Mouse (Mus musculus) hindbrain, embryonic 14.5 days (tissue): Measurements from ENCODE around the gene Plxnb3. TPM values are rescaled to one million over a fixed set of nuclear protein-coding genes. Genes with fewer than 3 reads are reported as not detected.
"Not testable (repeated sequence)": the region's sequence is repeated elsewhere in the genome, so short reads cannot be mapped to it uniquely, and the experiment has no call there.

Experiments used
- ATAC-seq: fragments of 200-750 bp; cut with Nextera tagmentation; 2 replicates; pipeline ENCODE4 v1.8.0; 2017; ENCODE audit warnings: moderate number of reproducible peaks, mild to moderate bottlenecking, moderate TSS enrichment, moderate library complexity; ENCODE audit not compliant: low FRiP score
- DNase-seq: peaks from one replicate; pipeline ENCODE4 v3.0.0-alpha.2; 2015; ENCODE audit warnings: low spot score
- H3K27ac ChIP-seq: fragments of 300-500 bp; sonication (generic); 2 replicates; pipeline ENCODE4 v1.5.1; 2014; ENCODE audit warnings: mild to moderate bottlenecking, moderate library complexity
- H3K27me3 ChIP-seq: fragments of 300-500 bp; sonication (generic); 2 replicates; pipeline ENCODE4 v1.6.1; 2014; ENCODE audit warnings: mild to moderate bottlenecking, low read length, mixed read lengths; ENCODE audit not compliant: control insufficient read depth, insufficient read depth
- H3K36me3 ChIP-seq: fragments of 300-500 bp; sonication (generic); replicated peaks from 2 replicates; pipeline ENCODE4 v1.6.1; 2014; ENCODE audit not compliant: control insufficient read depth, insufficient read depth
- H3K4me1 ChIP-seq: fragments of 300-500 bp; sonication (generic); replicated peaks from 2 replicates; pipeline ENCODE4 v1.6.1; 2014; ENCODE audit warnings: antibody characterized with exemption, low read length, mixed read lengths; ENCODE audit not compliant: control insufficient read depth, insufficient read depth
- H3K4me2 ChIP-seq: fragments of 300-500 bp; sonication (generic); replicated peaks from 2 replicates; pipeline ENCODE4 v1.6.1; 2014; ENCODE audit warnings: mild to moderate bottlenecking, moderate library complexity
- H3K4me3 ChIP-seq: fragments of 300-500 bp; sonication (generic); replicated peaks from 2 replicates; pipeline ENCODE4 v1.5.1; 2014; ENCODE audit warnings: mild to moderate bottlenecking, low read length
- H3K9ac ChIP-seq: fragments of 300-500 bp; sonication (generic); 2 replicates; pipeline ENCODE4 v1.6.1; 2014
- H3K9me3 ChIP-seq: fragments of 300-500 bp; sonication (generic); 2 replicates; pipeline ENCODE4 v1.6.1; 2016; ENCODE audit warnings: low read length; ENCODE audit not compliant: control insufficient read depth
- WGBS: fragments of 180-500 bp; shearing (Covaris S2); extraction: QIAGEN DNeasy Blood & Tissue Kit; methylation state at CpG from one replicate; pipeline ENCODE4 v1.1.7; 2014; 5-methylcytosine and 5-hydroxymethylcytosine counted together
- polyA plus RNA-seq: library from polyadenylated mRNA; unstranded; fragments of >200 nt; fragmentation: Nextera tagmentation; extraction: Ambion mirVana; gene quantifications from 2 replicates; pipeline ENCODE4 v1.2.1, GENCODE M21; 2014

The Plxnb3 gene
- polyA plus RNA-seq, 1 experiment from 2014 or later = 0.59 TPM

DNA sequence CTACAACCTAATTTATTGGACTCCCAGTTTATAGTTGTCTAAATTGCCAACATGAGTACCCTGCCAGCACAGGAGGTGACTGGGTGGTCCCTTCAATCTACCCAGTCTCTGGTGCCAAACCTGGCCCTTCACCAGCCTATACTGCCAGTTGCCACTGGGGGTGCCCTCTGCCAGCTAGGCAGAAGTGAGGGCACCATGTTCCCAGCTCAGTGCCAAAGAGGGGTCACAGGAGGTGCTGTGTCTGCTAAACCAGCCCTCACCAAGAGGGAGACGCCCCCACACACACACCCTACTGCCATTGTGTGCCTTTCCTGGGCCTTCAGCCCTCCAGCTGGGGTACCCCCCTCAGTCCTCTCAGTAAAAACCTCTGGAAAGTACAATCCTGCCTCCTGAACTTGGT lies 18.7 kb upstream of the Plxnb3 start:
- no peaks in the 10 kb centered on the region for H3K4me1 ChIP-seq
- no peaks in the 10 kb centered on the region for H3K27me3 ChIP-seq
- H3K9me3 ChIP-seq = no peaks in the 10 kb centered on the region
- H3K36me3 ChIP-seq = no peaks in the 10 kb centered on the region
- H3K27ac ChIP-seq = no peak overlapping the region
- 70% methylated on average over 1 of the region's 1 CpGs for WGBS
- H3K4me3 ChIP-seq = no peak overlapping the region
- H3K9ac ChIP-seq = no peak overlapping the region
- DNase-seq = no peak
- ATAC-seq = no peak
- H3K4me2 ChIP-seq = no peak overlapping the region

DNA sequence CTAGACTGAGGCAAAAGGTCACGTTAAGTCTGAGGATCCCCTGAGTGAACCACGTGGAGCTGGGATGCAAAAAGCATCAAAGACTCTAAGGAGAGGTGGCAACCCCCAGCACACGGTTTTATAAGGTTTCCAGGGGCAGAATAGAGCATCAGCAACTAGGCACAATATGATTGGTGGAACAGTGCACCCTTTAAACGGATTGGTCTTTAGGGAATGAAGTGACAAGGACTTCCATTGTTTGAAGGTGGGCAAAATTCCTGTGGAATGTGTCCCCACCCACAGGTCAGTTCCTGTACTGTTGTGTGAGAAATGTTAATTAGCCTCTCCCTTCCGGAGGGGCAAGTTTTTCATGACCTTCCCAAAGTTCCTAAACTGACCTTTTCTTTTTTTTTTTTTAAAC lies 17.7 kb upstream of the Plxnb3 start:
- H3K4me3 ChIP-seq = no peak overlapping the region
- ATAC-seq = no peak
- no peak for DNase-seq
- H3K36me3 ChIP-seq = no peaks in the 10 kb centered on the region
- H3K27ac ChIP-seq = no peak overlapping the region
- no peak overlapping the region for H3K9ac ChIP-seq
- no peaks in the 10 kb centered on the region for H3K9me3 ChIP-seq
- 66% methylated on average over 5 of the region's 5 CpGs for WGBS
- no peaks in the 10 kb centered on the region for H3K4me1 ChIP-seq
- no peak overlapping the region for H3K4me2 ChIP-seq
- H3K27me3 ChIP-seq = no peaks in the 10 kb centered on the region

DNA sequence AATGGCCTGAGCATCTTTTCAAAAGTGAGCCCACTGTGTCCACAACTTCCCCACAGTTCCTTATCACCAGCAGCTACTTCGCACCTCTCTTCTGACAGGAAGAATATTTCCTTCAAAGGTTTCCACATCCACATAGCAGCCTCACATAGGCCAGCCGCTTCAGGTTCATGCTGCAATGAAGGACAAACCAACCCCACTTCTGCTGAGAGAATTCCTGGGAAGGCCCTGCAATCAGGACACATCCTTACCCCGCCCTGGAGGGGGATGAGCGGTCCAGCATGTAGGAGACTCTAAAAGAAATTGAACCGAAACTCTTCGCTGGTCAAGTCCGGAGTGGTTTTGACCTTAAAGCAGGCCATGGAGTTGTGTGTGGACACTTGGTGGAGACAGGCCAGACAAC lies 17.0 kb upstream of the Plxnb3 start:
- not testable (repeated sequence) for H3K4me3 ChIP-seq, H3K36me3 ChIP-seq, H3K4me2 ChIP-seq, DNase-seq, H3K9ac ChIP-seq, H3K9me3 ChIP-seq, ATAC-seq, H3K4me1 ChIP-seq, H3K27ac ChIP-seq, H3K27me3 ChIP-seq
- 97% methylated on average over 7 of the region's 7 CpGs for WGBS

DNA sequence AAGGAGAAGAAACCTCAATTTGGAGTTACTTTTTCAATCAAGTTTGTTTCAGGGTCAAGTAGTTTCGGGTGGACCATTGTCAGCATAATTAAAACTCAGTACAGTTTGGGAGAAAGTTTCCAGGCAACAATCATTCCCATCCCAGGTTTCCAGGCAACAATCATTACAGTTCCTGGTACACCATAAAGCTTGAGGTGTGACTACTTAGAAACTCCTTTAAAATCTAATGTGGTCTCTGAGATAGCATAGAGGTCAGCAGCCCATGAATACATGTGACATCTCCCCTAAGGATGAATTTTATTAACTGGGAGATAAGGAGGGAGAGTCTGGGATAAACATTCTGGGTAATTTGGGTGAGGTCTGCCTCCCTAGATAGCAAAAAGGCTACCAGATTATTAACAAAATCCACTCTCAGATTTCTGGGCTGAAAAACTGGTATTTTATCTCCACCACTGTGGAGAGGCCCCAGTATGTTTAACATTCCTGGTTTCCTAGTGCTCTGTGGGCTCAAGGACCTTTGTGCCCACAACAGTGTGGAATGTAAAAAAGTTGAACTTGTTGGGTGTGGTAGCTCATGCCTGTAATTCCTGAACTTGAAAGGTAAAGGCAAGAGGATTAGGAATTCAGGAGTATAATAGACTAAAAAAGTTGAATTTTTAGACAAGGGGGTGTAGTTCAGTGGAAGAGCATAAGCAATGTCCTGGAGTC lies 12.0 kb upstream of the Plxnb3 start:
- no peak overlapping the region for H3K4me3 ChIP-seq
- WGBS = 76% methylated on average over 1 of the region's 1 CpGs
- H3K27me3 ChIP-seq = no peaks in the 10 kb centered on the region
- H3K27ac ChIP-seq = no peak overlapping the region
- DNase-seq (no peak), ATAC-seq (no peak)
- H3K4me1 ChIP-seq = no peaks in the 10 kb centered on the region
- no peaks in the 10 kb centered on the region for H3K36me3 ChIP-seq
- H3K9me3 ChIP-seq = no peaks in the 10 kb centered on the region
- H3K4me2 ChIP-seq = no peak overlapping the region
- no peak overlapping the region for H3K9ac ChIP-seq

DNA sequence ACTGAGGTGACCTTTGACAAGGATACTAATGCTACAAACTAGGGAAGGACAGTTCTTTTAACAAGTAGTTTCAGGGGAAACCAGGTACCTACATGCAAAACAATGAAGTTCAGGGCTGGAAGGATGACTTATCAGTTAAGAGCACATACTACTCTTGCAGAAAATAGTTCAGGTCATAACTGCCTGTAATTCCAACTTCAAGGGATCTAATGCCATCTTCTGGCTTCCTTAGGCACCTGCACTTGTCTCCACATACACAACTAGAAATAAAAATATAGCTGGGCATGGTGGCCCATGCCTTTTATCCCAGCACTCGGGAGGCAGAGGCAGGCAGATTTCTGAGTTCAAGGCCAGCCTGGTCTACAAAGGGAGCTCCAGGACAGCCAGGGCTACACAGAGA lies 7.9 kb upstream of the Plxnb3 start:
- 100% methylated on average over 1 of the region's 1 CpGs for WGBS
- Histone ChIP-seq H3K27ac (no peak overlapping the region), H3K4me2 (no peak overlapping the region), H3K4me1 (no peaks in the 10 kb centered on the region), H3K9me3 (no peaks in the 10 kb centered on the region), H3K9ac (no peak overlapping the region), H3K27me3 (no peaks in the 10 kb centered on the region), H3K4me3 (no peak overlapping the region), H3K36me3 (no peaks in the 10 kb centered on the region)
- no peak for DNase-seq
- no peak for ATAC-seq

DNA sequence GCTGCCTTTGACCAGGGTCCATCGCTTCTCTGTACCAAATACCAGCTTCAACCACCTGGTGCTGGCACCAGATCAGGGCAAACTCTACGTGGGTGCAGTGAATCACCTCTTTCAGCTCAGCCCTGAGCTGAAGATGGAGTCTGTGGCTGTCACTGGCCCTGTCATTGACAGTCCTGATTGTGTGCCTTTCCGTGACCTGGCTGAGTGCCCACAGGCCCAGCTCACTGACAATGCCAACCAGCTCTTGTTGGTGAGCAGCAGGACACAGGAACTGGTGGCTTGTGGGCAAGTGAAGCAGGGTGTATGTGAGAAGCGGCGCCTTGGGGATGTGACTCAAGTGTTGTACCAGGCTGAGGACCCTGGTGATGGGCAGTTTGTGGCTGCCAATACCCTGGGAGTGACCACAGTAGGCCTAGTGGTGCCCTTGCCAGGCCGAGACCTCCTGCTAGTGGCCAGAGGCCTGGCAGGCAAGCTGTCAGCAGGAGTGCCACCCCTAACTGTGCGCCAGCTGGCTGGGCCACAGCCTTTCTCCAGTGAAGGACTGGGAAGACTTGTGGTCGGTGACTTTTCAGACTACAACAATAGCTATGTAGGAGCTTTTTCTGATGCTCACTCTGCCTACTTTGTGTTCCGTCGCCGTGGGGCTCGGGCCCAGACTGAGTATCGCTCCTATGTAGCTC lies 1.9 kb downstream of the Plxnb3 start:
- Histone ChIP-seq H3K9ac (no peak overlapping the region), H3K9me3 (no peaks in the 10 kb centered on the region), H3K4me1 (no peaks in the 10 kb centered on the region), H3K4me3 (no peak overlapping the region), H3K4me2 (no peak overlapping the region), H3K27me3 (no peaks in the 10 kb centered on the region; the same call in 1 of the 2 replicates), H3K36me3 (no peaks in the 10 kb centered on the region), H3K27ac (no peak overlapping the region)
- DNase-seq (no peak), ATAC-seq (no peak)
- 83% methylated on average over 13 of the region's 13 CpGs for WGBS

DNA sequence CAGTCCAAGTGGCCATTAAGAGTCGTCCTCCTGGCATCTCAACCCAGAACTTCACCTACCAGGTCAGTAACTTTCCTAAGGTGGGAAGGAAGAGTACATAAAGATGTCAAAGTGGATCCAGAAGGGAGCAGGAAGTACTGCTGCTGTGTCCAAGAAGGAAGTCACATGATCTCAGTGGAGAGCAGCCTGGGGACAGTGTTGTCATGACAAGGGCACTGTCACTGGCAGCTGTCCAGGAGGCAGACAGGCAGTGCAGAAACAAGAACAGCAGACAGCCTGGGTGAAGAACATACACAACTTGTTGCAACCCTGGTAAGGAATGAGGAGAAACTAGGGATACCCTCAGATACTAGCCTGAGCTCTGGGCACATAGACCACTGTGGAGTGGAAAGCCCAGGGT lies 8.4 kb downstream of the Plxnb3 start:
- ATAC-seq = no peak
- Histone ChIP-seq H3K27ac (no peak overlapping the region), H3K36me3 (no peaks in the 10 kb centered on the region), H3K9ac (no peak overlapping the region), H3K4me1 (no peaks in the 10 kb centered on the region), H3K9me3 (no peaks in the 10 kb centered on the region), H3K4me3 (no peak overlapping the region), H3K27me3 (no peaks in the 10 kb centered on the region), H3K4me2 (no peak overlapping the region)
- no peak for DNase-seq
- 79% methylated on average over 1 of the region's 1 CpGs for WGBS

DNA sequence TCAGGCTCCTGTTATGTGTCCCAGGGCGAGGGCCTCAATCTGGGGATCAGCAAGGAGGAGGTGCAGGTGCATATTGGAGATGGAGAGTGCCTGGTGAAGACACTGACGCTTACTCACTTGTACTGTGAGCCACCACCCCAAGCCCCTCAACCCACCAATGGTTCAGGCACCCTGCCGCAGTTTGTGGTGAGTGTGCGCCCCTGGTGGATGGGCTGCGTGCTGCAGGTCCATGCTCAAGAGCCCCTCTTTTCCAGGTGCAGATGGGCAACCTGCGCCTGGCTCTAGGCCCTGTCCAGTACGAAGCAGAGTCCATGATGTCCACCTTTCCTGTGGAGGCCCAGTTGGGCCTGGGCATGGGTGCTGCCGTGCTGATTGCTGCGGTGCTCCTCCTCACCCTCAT lies 10.4 kb downstream of the Plxnb3 start:
- Histone ChIP-seq H3K36me3 (no peaks in the 10 kb centered on the region), H3K4me2 (no peak overlapping the region), H3K4me1 (no peaks in the 10 kb centered on the region), H3K27me3 (no peaks in the 10 kb centered on the region), H3K4me3 (no peak overlapping the region), H3K9me3 (no peaks in the 10 kb centered on the region), H3K27ac (no peak overlapping the region), H3K9ac (no peak overlapping the region)
- no peak for DNase-seq
- ATAC-seq = no peak
- 63% methylated on average over 9 of the region's 9 CpGs for WGBS

DNA sequence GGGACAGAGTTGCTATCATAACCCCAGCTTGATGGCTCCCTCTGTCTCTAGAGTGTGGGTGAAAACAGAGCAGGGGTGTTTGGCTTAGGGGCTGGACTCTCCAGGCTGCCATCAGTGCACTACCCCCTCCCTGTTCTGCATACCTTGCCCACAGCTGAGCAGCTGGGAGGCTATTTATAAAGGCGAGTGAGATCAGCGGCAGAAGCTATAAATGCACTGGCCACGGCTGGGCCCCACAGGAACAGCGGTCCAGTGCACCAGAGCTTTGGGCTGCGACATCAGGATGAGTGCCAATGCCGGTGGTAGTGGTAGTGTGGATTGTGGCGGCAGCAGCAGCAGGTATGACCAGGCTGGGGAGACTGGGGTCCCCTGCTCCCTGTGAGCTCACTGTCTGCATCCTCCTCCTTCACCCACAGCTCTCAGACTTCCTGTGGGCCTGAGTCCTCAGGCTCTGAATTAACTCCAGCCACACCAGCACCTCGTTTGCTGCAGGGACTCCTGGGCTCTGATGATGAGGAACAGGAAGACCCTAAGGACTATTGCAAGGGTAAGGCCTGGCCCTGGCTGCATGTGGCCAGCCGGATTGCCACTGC lies 17.4 kb downstream of the Plxnb3 start, which contains the start of gene Srpk3:
Gene Srpk3 (plus strand): TSS at position 238 of the 593 bp plus-strand sequence.
- ATAC-seq (peak; percentile 26; the same call in 1 of the 2 replicates), DNase-seq (no peak)
- WGBS = 55% methylated on average over 9 of the region's 9 CpGs
- H3K4me3 ChIP-seq = no peak within 1 kb of the TSS
- H3K36me3 ChIP-seq = peaks cover 22% of the 10 kb centered on the region
- no peaks in the 10 kb centered on the region for H3K4me1 ChIP-seq
- H3K9ac ChIP-seq = no peak within 1 kb of the TSS
- H3K4me2 ChIP-seq = no peak within 1 kb of the TSS
- H3K9me3 ChIP-seq = no peaks in the 10 kb centered on the region
- H3K27ac ChIP-seq = no peak within 1 kb of the TSS
- H3K27me3 ChIP-seq = no peaks in the 10 kb centered on the region
